Mouse (Mus musculus) fat pad, adult 2 months (tissue): Measurements from ENCODE around the gene Atp6v1g2.

Source experiments
- DNase-seq: peaks from one replicate; pipeline ENCODE4 v3.0.0-alpha.2; 2011; ENCODE audit warnings: low read depth, low spot score; ENCODE audit errors: extremely low read depth

Atp6v1g2 gene

GRCm38 (mm10) chr17:35285431-35285830 lies 52.0 kb downstream of the Atp6v1g2 start:
- DNase-seq, result no peak
